Mouse (Mus musculus) lung, embryonic 15.5 days (tissue): ENCODE data around the gene Erich3. TPM values are rescaled to one million over a fixed set of nuclear protein-coding genes. Genes with fewer than 3 reads are reported as not detected.

Experiments used
- ATAC-seq: fragments of 200-750 bp; cut with Nextera tagmentation; 2 replicates; pipeline ENCODE4 v1.8.0; 2017; ENCODE audit warnings: moderate number of reproducible peaks, borderline replicate concordance; ENCODE audit not compliant: low FRiP score, low TSS enrichment; ENCODE audit errors: extremely low read depth
- H3K27ac ChIP-seq: fragments of 300-500 bp; sonication (generic); 2 replicates; pipeline ENCODE4 v1.5.1; 2015; ENCODE audit warnings: moderate library complexity, mild to moderate bottlenecking, inconsistent platforms
- H3K27me3 ChIP-seq: fragments of 300-500 bp; sonication (generic); 2 replicates; pipeline ENCODE4 v1.6.1; 2015; ENCODE audit warnings: inconsistent platforms
- H3K36me3 ChIP-seq: fragments of 300-500 bp; sonication (generic); 2 replicates; pipeline ENCODE4 v1.6.1; 2015; ENCODE audit warnings: inconsistent platforms
- H3K4me1 ChIP-seq: fragments of 300-500 bp; sonication (generic); 2 replicates; pipeline ENCODE4 v1.6.1; 2015; ENCODE audit warnings: inconsistent platforms
- H3K4me2 ChIP-seq: fragments of 300-500 bp; sonication (generic); 2 replicates; pipeline ENCODE4 v1.6.1; 2015; ENCODE audit warnings: inconsistent platforms, mild to moderate bottlenecking, moderate library complexity
- H3K4me3 ChIP-seq: fragments of 300-500 bp; sonication (generic); 2 replicates; pipeline ENCODE4 v1.5.1; 2015; ENCODE audit warnings: mild to moderate bottlenecking, inconsistent platforms
- H3K9ac ChIP-seq: fragments of 300-500 bp; sonication (generic); 2 replicates; pipeline ENCODE4 v1.6.1; 2015; ENCODE audit warnings: inconsistent platforms
- H3K9me3 ChIP-seq: fragments of 300-500 bp; sonication (generic); 2 replicates; pipeline ENCODE4 v1.6.1; 2016; ENCODE audit warnings: inconsistent platforms
- WGBS: fragments of 180-500 bp; shearing (Covaris S2); methylation state at CpG from one replicate; pipeline ENCODE4 v1.1.7; 2015; 5-methylcytosine and 5-hydroxymethylcytosine counted together
- polyA plus RNA-seq: library from polyadenylated mRNA; unstranded; fragments of >200 nt; fragmentation: Nextera tagmentation; extraction: Ambion mirVana; gene quantifications from 2 replicates; pipeline ENCODE4 v1.2.1, GENCODE M21; 2015

Gene Erich3
- polyA plus RNA-seq, 1 experiment from 2014 or later = 0.16 TPM

DNA sequence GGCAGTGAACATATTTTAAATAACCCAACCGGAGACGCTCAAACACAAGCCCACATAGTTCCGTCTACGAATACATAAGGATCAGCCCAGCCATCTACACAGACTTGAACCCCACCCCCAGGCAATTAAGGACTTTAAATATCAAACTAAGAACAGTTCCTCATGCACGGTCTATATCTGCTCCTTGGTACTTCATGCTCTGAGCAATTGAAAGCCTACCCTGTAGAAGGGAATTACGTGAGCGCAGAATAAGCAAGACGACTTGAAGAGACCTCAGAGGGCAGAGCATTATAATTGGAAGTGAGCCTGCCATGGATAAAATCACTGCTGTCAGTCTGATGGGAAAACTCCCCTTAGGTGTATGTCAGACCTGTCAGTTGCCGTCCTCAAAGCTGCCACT is 122.7 kb downstream of the Erich3 start:
- Histone ChIP-seq H3K4me1 (no peaks in the 10 kb centered on the region), H3K9ac (no peak overlapping the region), H3K27me3 (no peaks in the 10 kb centered on the region), H3K9me3 (no peaks in the 10 kb centered on the region), H3K27ac (no peak overlapping the region), H3K36me3 (no peaks in the 10 kb centered on the region), H3K4me3 (no peak overlapping the region), H3K4me2 (no peak overlapping the region)
- ATAC-seq = no peak
- WGBS = 81% methylated on average over 9 of the region's 9 CpGs

DNA sequence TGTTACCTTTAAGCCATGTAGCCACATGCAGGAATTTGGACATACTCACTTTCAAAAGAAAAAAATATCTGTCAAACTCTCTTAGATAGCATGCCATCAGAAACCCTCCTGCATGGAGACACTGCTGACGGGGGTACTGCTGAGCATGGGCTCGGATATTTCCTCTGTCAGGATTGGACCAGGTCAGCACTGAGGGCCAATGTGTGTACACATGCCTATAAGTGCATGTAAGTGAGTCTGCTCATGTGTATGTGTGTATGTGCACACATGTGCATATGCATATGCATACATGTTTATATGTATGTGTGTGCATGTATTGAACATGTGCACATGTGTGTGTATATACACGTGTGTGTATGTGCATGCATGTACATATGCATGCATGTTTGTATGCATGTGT is 124.0 kb downstream of the Erich3 start:
- Histone ChIP-seq H3K4me2 (no peak overlapping the region), H3K27ac (no peak overlapping the region), H3K36me3 (no peaks in the 10 kb centered on the region), H3K4me1 (no peaks in the 10 kb centered on the region), H3K9me3 (no peaks in the 10 kb centered on the region), H3K27me3 (no peaks in the 10 kb centered on the region), H3K9ac (no peak overlapping the region), H3K4me3 (no peak overlapping the region)
- 66% methylated on average over 3 of the region's 3 CpGs for WGBS
- ATAC-seq = no peak

DNA sequence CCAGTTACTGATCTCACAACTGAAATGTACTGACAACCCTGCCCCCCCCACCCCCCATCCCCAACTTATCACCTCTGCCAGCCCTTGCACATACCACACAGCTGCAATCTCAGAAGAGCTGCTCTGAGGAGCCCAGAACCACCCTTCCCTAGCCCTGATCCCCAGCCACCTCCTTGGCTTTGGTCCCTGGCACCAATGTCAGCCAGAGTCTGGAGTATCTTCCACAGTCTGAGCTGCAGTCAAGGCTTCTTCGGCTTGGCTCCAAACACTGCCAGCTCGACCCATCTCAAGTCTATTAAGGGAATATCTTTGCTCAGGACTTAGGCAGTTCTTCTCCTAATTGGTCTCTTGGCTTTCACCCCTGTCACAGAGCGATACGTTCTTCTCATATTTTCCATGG is 129.9 kb downstream of the Erich3 start:
- no peaks in the 10 kb centered on the region for H3K36me3 ChIP-seq
- 86% methylated on average over 4 of the region's 4 CpGs for WGBS
- ATAC-seq = no peak

DNA sequence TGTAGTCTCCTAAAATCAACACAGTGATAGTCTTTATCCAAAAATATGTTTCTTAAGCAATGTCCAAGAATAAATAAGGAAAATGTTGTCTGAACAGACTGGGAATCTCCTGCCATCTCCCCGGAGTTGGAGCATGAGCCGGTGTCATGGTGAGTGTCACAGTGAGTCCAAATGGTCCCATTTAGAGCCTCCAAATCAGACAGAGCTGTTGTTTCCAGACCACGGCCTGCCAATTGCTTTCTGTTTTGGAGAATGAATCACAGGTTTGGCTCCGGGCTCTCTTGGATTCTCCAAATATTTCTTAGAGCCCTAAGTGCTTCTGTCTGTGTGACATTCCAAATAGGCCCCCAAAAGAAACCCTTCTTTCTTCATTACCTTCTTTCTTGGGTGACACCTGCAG is 135.1 kb downstream of the Erich3 start:
- Histone ChIP-seq H3K4me2 (no peak overlapping the region), H3K27ac (no peak overlapping the region), H3K9ac (no peak overlapping the region), H3K9me3 (no peaks in the 10 kb centered on the region), H3K4me3 (no peak overlapping the region), H3K36me3 (no peaks in the 10 kb centered on the region), H3K27me3 (no peaks in the 10 kb centered on the region), H3K4me1 (no peaks in the 10 kb centered on the region)
- 74% methylated on average over 4 of the region's 4 CpGs for WGBS
- ATAC-seq = no peak

More for the DNA sequence above, 129.9 kb downstream of the Erich3 start:
- no peak overlapping the region for H3K4me3 ChIP-seq
- H3K4me2 ChIP-seq = no peak overlapping the region
- no peak overlapping the region for H3K9ac ChIP-seq
- H3K27me3 ChIP-seq = no peaks in the 10 kb centered on the region
- H3K27ac ChIP-seq = no peak overlapping the region
- H3K9me3 ChIP-seq = no peaks in the 10 kb centered on the region
- no peaks in the 10 kb centered on the region for H3K4me1 ChIP-seq

DNA sequence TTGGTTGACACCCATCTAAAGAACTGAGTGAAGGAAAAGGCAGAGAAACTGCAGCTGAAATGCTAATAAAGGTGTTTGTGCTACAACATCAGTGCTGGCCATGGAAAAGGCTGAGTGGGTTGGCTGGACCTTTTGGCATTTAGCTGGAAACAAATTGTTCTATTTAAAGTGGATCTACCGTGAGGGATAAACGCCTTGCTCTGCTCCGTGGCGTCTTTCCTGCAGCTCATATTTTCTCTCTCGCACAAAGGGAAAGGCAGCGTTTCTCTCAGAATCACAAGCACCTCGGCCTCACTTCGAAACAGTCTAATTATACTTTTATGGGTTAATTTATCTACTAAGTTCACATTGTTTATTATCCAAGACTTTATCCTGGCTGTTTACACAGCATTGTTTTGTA is 136.8 kb downstream of the Erich3 start:
- Histone ChIP-seq H3K27ac (no peak overlapping the region), H3K4me2 (no peak overlapping the region), H3K27me3 (no peaks in the 10 kb centered on the region), H3K4me3 (no peak overlapping the region), H3K9me3 (no peaks in the 10 kb centered on the region), H3K9ac (no peak overlapping the region), H3K4me1 (no peaks in the 10 kb centered on the region), H3K36me3 (no peaks in the 10 kb centered on the region)
- ATAC-seq = no peak
- WGBS = 51% methylated on average over 8 of the region's 8 CpGs

DNA sequence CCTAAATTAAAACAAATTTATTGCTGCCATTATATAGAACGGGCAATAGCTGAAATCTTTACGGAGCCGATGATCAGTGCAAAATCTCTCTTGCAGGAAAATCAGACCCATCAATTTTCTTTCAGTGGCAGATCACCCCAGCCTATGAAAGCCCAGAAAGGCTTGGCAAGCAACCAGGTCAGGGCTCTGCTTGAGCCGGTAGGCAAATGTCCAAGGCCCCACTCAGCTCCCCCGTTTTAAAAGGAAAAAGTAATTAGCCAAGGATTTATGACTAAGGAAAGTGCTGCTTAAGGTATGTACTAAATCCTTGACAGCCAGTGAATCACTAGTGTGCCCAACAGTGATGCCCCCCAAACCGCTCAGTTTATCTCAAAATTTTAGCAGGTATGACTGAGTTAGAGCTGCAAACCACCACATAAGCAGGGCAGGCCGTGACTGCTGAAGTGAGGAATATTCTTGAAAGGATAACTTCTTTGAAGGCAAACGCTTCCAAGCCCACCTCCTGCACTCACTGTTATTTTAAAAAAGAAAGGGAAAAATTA is 137.3 kb downstream of the Erich3 start:
- Histone ChIP-seq H3K4me3 (no peak overlapping the region), H3K4me1 (no peaks in the 10 kb centered on the region), H3K27me3 (no peaks in the 10 kb centered on the region), H3K36me3 (no peaks in the 10 kb centered on the region), H3K27ac (no peak overlapping the region), H3K4me2 (no peak overlapping the region), H3K9me3 (no peaks in the 10 kb centered on the region), H3K9ac (no peak overlapping the region)
- 42% methylated on average over 8 of the region's 8 CpGs for WGBS
- ATAC-seq = no peak

DNA sequence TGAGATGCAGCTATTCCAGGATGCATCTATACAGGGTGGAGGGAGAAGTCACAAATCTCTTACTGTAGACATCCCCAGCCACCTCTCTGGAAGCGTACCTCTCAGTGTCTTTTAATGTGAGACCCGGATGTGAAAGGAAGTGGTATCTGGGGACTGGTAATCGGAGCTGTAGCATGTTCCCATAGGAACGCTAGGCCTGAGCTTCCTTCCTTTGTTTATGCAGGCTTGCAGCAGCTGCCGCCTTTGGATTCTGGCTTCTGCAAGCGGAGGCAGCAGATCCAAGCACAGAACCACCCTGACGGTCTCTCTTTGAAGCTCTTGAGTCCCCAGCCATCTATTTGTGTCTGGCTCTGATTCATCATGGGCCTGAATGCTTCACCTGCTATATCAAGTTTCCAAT is 143.0 kb downstream of the Erich3 start:
- no peak overlapping the region for H3K4me2 ChIP-seq
- no peaks in the 10 kb centered on the region for H3K36me3 ChIP-seq
- no peaks in the 10 kb centered on the region for H3K4me1 ChIP-seq
- no peak overlapping the region for H3K9ac ChIP-seq
- H3K4me3 ChIP-seq = no peak overlapping the region
- no peak for ATAC-seq
- H3K9me3 ChIP-seq = no peaks in the 10 kb centered on the region
- 34% methylated on average over 7 of the region's 7 CpGs for WGBS
- H3K27me3 ChIP-seq = no peaks in the 10 kb centered on the region; the same call in 1 of the 2 replicates
- H3K27ac ChIP-seq = 0 out of 2 replicates have a peak overlapping the region, but pooled peaks have one; percentile 33

DNA sequence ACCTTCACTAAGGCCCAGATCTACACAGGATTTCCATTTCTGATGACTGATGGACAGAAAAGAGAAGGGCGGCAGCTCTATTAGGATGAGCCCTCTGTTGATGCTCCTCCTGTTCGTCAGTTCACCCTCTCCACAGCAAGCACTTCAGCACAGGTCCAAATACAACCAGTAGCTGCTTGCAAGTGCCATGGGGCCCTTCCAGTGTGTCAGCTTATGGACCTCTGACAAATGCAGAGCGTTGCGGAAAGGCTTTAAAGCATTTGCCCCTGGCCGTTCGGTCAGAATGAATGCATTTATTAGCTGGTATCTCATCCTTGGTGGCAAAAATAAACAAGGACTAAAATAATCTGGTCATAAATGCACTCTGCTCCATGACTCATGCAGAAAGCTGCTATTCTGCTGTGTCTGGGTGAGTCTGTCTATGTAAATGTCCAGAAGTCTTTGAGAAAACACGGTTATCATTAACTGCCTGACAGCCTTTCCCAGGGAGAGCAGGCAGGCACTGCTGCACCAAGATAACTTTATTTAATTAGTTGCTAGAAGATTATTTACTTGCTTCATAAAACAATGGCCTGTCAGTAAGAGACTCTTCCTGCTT is 146.7 kb downstream of the Erich3 start:
- WGBS = 35% methylated on average over 7 of the region's 7 CpGs
- Histone ChIP-seq H3K36me3 (no peaks in the 10 kb centered on the region), H3K9ac (no peak overlapping the region), H3K4me1 (no peaks in the 10 kb centered on the region), H3K9me3 (no peaks in the 10 kb centered on the region), H3K4me2 (no peak overlapping the region), H3K27me3 (no peaks in the 10 kb centered on the region; the same call in 1 of the 2 replicates), H3K4me3 (no peak overlapping the region), H3K27ac (no peak overlapping the region)
- ATAC-seq = no peak

DNA sequence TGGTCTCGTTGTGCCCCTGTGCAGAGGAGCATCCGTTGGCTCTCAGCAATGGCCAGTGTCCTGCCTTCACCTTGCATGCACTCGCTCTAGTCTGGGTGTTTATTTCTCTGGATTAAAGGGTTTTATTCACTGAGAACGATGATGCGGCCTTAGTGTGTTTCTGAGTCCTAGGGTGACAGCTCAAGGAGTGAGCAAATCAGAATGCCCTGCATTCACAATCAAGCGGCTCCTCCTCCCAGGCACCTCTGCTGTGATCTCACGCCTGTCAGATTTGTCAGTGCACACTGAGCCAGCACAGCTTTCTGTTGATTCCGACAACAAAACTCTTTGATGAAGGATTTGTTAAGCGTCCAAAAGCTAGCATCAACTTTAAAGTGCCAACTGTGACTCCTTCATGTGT is 147.6 kb downstream of the Erich3 start:
- 17% methylated on average over 9 of the region's 9 CpGs for WGBS
- no peak overlapping the region for H3K9ac ChIP-seq

DNA sequence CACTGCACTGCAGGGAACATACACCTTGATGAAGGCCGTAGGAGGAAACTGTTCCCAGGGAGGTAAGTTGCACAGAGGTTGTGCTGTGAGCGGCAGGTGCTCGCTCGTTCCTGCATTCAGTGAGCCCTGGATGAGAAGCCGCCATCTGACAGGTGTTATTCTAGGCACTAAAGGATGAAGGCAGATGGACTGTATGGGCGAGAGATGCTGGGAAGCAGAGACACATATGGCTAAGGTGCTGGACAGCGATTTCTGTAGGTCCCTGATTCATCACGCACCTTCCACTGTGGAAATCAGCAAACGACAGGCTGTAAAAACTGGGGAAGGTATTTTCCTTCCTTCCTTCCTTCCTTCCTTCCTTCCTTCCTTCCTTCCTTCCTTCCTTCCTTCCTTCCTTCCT is 148.2 kb downstream of the Erich3 start:
- WGBS = 56% methylated on average over 9 of the region's 9 CpGs

More for the DNA sequence above, 147.6 kb downstream of the Erich3 start:
- no peak for ATAC-seq
- Histone ChIP-seq H3K9me3 (no peaks in the 10 kb centered on the region), H3K27me3 (no peaks in the 10 kb centered on the region; the same call in 1 of the 2 replicates), H3K27ac (no peak overlapping the region), H3K4me3 (no peak overlapping the region), H3K4me2 (no peak overlapping the region), H3K4me1 (no peaks in the 10 kb centered on the region), H3K36me3 (no peaks in the 10 kb centered on the region)

DNA sequence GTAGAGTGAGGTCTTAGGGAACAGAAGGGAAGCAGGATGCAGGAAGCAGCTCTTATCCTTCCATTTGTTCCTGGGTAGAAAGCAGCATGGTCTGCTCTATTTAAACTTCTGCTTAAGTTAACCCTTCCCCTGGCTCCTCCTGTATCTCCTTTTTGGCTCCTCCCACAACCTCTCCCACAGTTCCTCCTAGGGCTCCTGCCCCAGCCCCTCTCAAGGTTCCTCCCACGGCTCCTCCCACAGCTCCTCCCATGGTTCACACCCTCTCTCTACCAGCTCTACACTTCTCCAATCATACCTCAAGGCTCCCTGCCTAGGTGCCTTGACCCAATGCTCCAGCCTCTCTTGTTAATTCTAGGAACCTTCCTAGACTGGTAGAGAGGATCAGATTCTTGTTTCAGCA is 149.2 kb downstream of the Erich3 start:
- WGBS = 44% methylated on average over 1 of the region's 1 CpGs
- H3K9me3 ChIP-seq = no peaks in the 10 kb centered on the region
- no peak; the same call in 1 of the 2 replicates for ATAC-seq
- no peak overlapping the region for H3K27ac ChIP-seq
- no peak overlapping the region for H3K4me2 ChIP-seq
- H3K4me3 ChIP-seq = no peak overlapping the region
- H3K4me1 ChIP-seq = no peaks in the 10 kb centered on the region
- H3K36me3 ChIP-seq = no peaks in the 10 kb centered on the region
- H3K9ac ChIP-seq = no peak overlapping the region
- no peaks in the 10 kb centered on the region; the same call in 1 of the 2 replicates for H3K27me3 ChIP-seq

More for the DNA sequence above, 148.2 kb downstream of the Erich3 start:
- Histone ChIP-seq H3K36me3 (no peaks in the 10 kb centered on the region), H3K4me1 (no peaks in the 10 kb centered on the region), H3K4me2 (no peak overlapping the region), H3K9ac (no peak overlapping the region), H3K27ac (no peak overlapping the region), H3K4me3 (no peak overlapping the region), H3K9me3 (no peaks in the 10 kb centered on the region), H3K27me3 (no peaks in the 10 kb centered on the region; the same call in 1 of the 2 replicates)
- ATAC-seq = no peak

DNA sequence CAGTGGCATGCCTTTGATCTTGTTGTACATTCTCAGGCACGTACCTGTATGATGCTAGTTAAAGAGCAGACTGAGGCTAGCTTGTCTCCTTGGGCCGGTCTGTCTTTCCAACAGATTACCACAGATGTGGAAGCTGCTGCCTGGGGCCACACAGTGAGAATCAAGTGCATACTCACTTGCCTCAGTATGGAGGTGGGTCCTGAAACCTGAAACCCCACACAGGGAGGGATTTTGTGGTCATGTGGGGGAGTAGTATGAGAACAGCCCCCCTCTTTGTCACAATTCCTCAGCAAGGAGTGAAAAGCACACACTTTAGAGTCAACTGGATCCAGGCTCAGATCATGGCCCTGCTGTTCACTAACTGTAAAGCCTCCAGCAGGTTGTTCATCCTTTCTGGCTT is 151.9 kb downstream of the Erich3 start:
- H3K4me3 ChIP-seq = no peak overlapping the region
- no peaks in the 10 kb centered on the region for H3K27me3 ChIP-seq
- H3K4me1 ChIP-seq = no peaks in the 10 kb centered on the region
- no peaks in the 10 kb centered on the region for H3K36me3 ChIP-seq
- no peak overlapping the region for H3K4me2 ChIP-seq
- H3K27ac ChIP-seq = no peak overlapping the region
- H3K9me3 ChIP-seq = no peaks in the 10 kb centered on the region
- 53% methylated on average over 2 of the region's 2 CpGs for WGBS
- ATAC-seq = no peak
- no peak overlapping the region for H3K9ac ChIP-seq
